Comparison of ENCODE assay signal across 24 mouse cellular contexts in genomic region chr3:124555092-124555491, GRCm38 (mm10). TPM values are rescaled to one million over a fixed set of nuclear protein-coding genes. Genes with fewer than 3 reads are reported as not detected.
"Had no signal": no experiment of that assay in that cellular context is flagged by ENCODE, and none has a peak within 500 bp of the region (broad histone marks: within the 10 kb centered on the region; RNA-seq: fewer than 3 reads in every experiment).

No protein-coding gene starts in this region.

- H3K9ac ChIP-seq: neural tube, embryonic 13.5 days; neural tube, embryonic 15.5 days; stomach, embryonic 15.5 days had no signal

- H3K36me3 ChIP-seq: neural tube, embryonic 13.5 days; neural tube, embryonic 15.5 days; stomach, embryonic 15.5 days had no signal

- H3K4me3 ChIP-seq: neural tube, embryonic 13.5 days; neural tube, embryonic 15.5 days; stomach, embryonic 15.5 days had no signal

- H3K9me3 ChIP-seq: neural tube, embryonic 13.5 days; neural tube, embryonic 15.5 days; stomach, embryonic 15.5 days had no signal

- H3K4me1 ChIP-seq: neural tube, embryonic 13.5 days; neural tube, embryonic 15.5 days; stomach, embryonic 15.5 days had no signal

- DNase-seq: retina, postnatal 1 day; right cerebral cortex, adult 18-20 months; right cerebral cortex, postnatal 14 days; right cerebral cortex, postnatal 25 days; right cerebral cortex, postnatal 4 days; spleen, adult 18-20 months; thymus, adult 18-20 months; thymus, adult 2 months; thymus, postnatal 14 days; thymus, postnatal 25 days; thymus, postnatal 36 days; thymus, postnatal 4 days had no signal

- H3K4me2 ChIP-seq: neural tube, embryonic 13.5 days; neural tube, embryonic 15.5 days; stomach, embryonic 15.5 days had no signal

- H3K27me3 ChIP-seq: neural tube, embryonic 13.5 days; neural tube, embryonic 15.5 days; stomach, embryonic 15.5 days had no signal

- H3K27ac ChIP-seq: neural tube, embryonic 13.5 days; neural tube, embryonic 15.5 days; stomach, embryonic 15.5 days; stomach, postnatal 0 days had no signal

RNA-seq across cellular contexts. Expression of gene 1700003H04Rik, which starts 25.8 kb away (rescaled TPM):
- total RNA-seq: neutrophil, adult 5-6 weeks had no signal
- polyA plus RNA-seq: neural tube, embryonic 13.5 days; neural tube, embryonic 14.5 days; neural tube, embryonic 15.5 days; small intestine, adult 2 months; spleen, adult 2 months; stomach, embryonic 14.5 days; stomach, embryonic 15.5 days; stomach, embryonic 16.5 days; stomach, postnatal 0 days; thymus, adult 2 months; thymus, postnatal 0 days; urinary bladder, adult 2 months had no signal
